Mouse (Mus musculus): ENCODE data around the gene Arhgef19.

- TF ChIP-seq CTCF (conservative IDR thresholded peaks at IDR 0.05; ENCODE audit: insufficient read depth, insufficient read length, low read depth, low read length) (0 out of 2 replicates have a peak, but pooled peaks have one; percentile 33), POLR2A (IDR thresholded peaks at IDR 0.05; ENCODE audit: low read depth, low read length) (no peak)
These were observed 26.8 kb downstream of the Arhgef19 start for GRCm38 (mm10) chr4:141265979-141266637.

Data from kidney, adult 2 months (tissue).